Mouse (Mus musculus): ENCODE results near the gene Sergef. TPM values are rescaled to one million over a fixed set of nuclear protein-coding genes. Genes with fewer than 3 reads are reported as not detected.

Sergef gene
- total RNA-seq, 2 experiments from 2014 or later, result 42.4 to 45.4 TPM

- no peak for DNase-seq
Observed at GRCm38 (mm10) chr7:46615256-46615977, 24.2 kb downstream of the Sergef start.

DNA sequence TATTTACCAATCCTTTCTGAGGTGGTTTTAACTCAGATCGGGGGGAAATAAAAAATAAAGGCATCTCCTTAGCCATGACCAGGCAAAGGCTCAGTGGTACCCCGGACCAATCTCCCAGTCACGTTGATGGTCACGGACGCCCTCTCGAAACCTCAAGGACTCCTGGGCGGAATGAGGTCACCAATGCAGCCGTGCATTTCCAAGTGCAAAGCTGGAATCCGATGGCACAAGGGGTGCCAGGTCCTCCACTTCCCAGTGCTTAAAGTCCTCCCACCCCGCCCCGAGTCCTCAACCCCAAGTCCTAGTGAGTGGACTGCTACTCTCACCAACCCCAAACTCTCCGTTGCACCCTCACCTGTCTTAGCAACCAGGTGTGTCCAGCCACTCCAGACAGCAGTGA, 25.3 kb downstream of the Sergef start:
- no peak for DNase-seq

GRCm38 (mm10) chr7:46613091-46613490, 26.5 kb downstream of the Sergef start:
- DNase-seq, result no peak

GRCm38 (mm10) chr7:46612421-46612937, 27.1 kb downstream of the Sergef start:
- no peak for DNase-seq

GRCm38 (mm10) chr7:46611970-46612369, 27.6 kb downstream of the Sergef start:
- DNase-seq, result no peak

DNA sequence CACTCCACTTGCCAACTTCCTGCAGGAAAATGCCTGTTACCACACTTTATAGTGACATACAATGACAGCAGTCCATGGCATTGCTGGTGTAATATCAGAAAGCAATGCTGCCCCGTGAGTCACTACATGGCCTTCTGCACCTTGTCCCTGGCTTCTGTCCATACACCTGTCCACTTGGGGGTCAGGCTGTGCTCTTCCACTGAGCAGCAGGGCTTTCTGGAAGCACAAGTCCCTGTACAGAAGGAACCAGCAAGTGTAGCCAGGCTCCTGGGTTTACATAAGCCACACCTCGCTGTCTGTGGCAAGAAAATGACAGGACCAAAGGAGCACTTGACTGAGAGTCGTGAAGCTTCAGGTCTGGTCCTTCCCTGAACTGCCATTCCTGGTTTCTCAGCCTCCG, 30.3 kb downstream of the Sergef start:
- no peak for DNase-seq

DNA sequence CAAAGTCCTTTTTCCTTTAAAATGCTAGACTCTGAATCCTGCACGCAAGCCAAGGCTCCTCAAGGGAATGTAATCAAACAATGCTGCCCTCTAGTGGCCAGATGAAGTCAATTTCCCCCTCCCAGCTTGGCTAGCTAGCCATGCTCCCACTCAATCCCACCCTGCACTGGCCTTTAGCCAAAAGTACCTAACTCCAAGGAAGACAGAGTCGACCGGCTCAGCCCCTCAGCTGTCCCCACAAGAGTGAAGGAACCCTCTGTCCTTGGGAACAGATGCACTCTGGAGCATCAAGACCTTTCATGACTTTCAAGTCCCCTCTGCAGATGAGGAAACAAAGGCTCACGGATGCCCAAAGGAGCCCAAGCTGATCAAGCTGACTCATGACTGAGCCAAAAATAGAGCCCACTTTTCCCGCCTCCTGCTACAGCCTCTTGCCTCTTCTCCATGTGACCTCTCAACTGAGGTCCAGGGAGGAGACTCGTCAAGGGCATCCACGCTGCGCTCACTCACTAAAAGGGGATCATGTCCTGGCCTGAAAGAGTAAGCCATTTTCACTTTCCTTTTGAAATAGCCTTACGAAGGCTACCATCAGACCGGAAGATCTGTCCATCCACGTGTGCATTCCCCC, 32.1 kb downstream of the Sergef start:
- peak in 1 of 2 experiments; percentile 42 for DNase-seq

DNA sequence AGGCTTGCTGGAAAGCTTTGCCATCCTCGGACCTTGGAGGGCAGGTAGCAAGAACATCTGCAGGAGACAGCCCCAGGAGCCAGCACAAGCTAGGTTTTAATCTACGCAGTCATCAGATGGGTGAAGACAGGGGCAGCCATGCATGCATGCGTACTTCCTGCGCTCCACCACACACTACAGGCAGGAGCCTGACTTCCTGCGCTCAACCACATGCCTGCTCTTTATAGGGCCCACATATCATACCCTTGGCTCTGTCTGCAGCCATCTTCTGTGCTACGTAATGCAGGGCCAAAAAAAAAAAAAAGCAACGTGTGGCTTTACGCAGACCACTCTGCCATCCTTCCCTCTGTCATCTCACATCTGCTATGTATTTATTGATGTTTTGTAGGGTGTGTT, 32.6 kb downstream of the Sergef start:
- no peak for DNase-seq

GRCm38 (mm10) chr7:46606391-46607030, 33.1 kb downstream of the Sergef start:
- peak; percentile 62 to 71 for DNase-seq

GRCm38 (mm10) chr7:46603051-46603450, 36.6 kb downstream of the Sergef start:
- peak in 1 of 2 experiments; percentile 49 for DNase-seq

GRCm38 (mm10) chr7:46602079-46602478, 37.5 kb downstream of the Sergef start:
- DNase-seq, result no peak

DNA sequence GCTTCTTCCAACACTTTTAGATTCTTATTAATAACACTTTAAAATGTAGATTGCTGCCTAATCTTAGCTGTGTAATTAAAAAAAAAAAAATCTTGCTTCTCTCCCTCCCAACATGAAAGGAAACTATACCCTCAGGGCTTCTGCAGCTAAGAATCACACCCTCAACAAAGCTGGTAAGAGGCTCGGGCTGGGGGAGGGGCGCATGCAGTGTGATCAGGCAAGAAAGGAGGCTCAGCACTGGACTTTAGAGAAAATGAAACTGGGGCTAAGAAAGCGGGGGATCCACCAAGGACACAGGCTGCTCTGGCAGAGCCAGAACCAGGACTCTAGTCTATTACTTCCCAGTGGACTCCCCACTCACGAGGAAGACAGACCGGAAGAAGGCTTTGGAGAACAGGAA, 38.5 kb downstream of the Sergef start:
- no peak for DNase-seq

- no peak for DNase-seq
Observed at GRCm38 (mm10) chr7:46597006-46597405, 42.6 kb downstream of the Sergef start.

GRCm38 (mm10) chr7:46591546-46591945, 48.1 kb downstream of the Sergef start:
- no peak for DNase-seq

GRCm38 (mm10) chr7:46589181-46589580, 50.4 kb downstream of the Sergef start:
- DNase-seq, result no peak

- no peak for DNase-seq
Observed at GRCm38 (mm10) chr7:46588005-46588404, 51.6 kb downstream of the Sergef start.

- DNase-seq, result no peak
Observed at GRCm38 (mm10) chr7:46587466-46587865, 52.1 kb downstream of the Sergef start.

DNA sequence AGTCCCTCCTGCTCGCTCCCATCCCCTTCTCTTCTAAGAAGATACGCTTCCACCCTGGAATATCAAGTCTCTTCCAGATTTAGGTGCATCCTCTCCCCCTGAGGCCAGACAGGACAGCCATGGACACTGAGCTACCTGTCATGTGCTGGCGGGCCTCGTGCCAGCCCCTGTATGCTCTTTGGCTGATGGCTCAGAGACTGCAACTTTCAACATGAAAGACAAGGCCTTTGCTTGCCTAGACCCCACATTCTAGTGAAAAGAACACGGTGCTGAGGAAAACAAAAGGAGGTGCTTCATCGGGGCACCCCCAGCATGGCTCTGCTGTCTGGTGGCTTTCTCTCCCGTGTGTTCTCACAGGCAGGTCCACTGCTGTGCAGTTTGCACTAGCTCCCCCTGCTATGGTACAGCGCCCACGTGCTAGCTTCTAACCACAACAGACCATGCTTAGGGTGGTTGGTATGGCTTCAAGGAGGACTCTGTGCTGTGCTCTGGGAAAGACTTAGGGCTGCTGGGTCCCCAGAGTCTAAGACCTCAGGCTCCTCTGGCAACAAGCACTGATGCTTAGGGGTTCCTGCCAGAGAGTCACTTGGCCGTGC, 52.9 kb downstream of the Sergef start:
- DNase-seq, result no peak

DNA sequence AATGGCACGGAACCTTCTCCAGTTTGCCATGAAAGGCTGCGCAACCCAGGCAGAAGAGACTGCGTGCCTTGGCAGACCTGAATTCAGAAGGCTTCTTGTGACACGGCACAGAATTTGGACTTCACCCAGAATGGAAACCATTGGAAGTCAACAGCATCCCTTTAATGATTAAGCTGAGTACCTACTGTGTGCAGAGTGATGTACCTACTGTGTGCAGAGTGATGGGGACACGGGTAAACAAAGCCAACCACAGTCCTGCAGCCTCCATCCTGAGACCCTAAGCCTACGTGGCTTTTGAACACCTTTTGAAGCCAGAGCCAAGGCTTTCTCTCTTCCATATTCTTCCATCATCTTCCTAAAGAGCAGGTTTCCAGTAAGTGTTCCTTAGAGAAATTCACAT, 56.9 kb downstream of the Sergef start:
- DNase-seq, result no peak

DNA sequence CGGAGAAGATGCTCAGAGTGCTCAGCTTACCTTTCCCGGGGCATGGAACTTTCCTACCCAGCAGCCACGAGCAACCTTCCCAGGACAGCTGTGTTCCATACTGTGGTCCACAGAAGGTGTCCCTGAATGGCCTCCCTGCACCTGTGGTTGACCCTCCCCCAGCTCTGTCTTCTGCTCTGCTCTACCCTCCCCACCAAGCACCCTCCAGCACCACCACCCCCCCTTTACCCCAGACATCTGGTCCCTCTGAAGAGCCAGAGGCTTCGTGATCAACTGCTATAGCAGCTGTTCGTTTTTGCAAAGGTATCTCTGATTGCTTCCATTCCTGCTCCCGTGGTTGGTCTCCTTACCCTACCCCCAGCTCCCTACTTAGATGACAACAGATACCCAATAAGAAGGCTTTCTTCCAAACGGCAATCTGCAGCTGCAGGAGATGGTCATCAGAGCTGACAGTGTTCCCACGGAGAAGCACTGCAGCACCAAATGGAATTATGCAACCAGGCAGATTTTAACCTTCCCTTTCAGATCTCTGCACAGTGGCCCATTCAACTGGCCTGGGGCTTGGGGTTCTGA, 58.2 kb downstream of the Sergef start:
- DNase-seq, result no peak

- no peak for DNase-seq
Observed at GRCm38 (mm10) chr7:46578091-46578490, 61.5 kb downstream of the Sergef start.

GRCm38 (mm10) chr7:46575897-46576296, 63.7 kb downstream of the Sergef start:
- no peak for DNase-seq

Data from layer of hippocampus, postnatal 36 days (tissue).